In the genomic region with DNA sequence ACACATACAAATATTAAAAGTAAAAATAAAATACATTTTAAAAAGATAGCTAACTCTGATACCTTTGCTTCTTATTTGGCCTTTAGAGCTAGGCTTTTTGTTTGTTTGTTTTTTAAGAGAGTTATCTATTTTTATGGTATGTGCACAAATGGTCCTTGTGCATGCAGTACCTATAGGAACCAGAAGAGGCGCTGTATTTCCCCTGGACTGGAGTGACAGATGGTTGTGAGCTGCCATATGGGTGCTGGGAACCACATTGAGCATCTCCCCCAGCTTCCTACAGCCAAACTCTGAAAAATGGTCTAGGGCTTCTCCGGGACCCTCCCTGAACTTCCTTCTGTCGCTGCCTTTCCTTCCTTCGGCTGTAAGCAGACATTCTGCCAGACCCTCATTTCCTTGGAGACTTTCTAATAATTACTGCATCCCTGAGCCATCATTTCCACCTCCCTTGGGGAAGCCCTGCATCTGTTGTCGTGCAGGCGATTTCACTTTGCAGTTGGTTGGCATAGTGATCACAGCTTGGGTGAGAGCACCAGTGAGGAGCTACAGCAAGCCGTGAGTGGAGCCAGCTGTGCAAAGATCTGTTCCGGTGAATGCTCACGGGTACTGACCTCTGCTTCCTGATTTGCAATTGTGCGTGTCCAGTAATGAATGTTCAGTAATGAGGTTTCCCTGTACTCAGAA, we compare ENCODE assay signal across 9 mouse cellular contexts. TPM values are rescaled to one million over a fixed set of nuclear protein-coding genes. Genes with fewer than 3 reads are reported as not detected.
A peak's percentile ranks its signal among the peaks of the same experiment; 100 is the strongest.
DNase-seq lines count a peak whose midpoint lies in the region; ATAC-seq lines count a peak whose summit lies in the region.
"Had no signal": no experiment of that assay in that cellular context is flagged by ENCODE, and none has a peak within 500 bp of the region (broad histone marks: within the 10 kb centered on the region; RNA-seq: fewer than 3 reads in every experiment).

No protein-coding gene starts in this region.

- H3K4me3 ChIP-seq in neural tube, embryonic 13.5 days, result no peak overlapping the region
- no peak overlapping the region for H3K4me3 ChIP-seq in forebrain, embryonic 16.5 days (replicated peaks; ENCODE audit: low read length)

- H3K27me3 ChIP-seq in neural tube, embryonic 13.5 days, result no peaks in the 10 kb centered on the region
- H3K27me3 ChIP-seq in forebrain, embryonic 16.5 days (replicated peaks; ENCODE audit: control insufficient read depth, insufficient read depth, low read length), result no peaks in the 10 kb centered on the region

- no peak for DNase-seq in neural tube, embryonic 10.5 days (ENCODE audit: extremely low spot score, low spot score)
- DNase-seq in kidney, postnatal 10 days, result peak; percentile 47
- DNase-seq in lung, postnatal 36 days, result no peak
- DNase-seq: lung, postnatal 14 days; right cerebral cortex, adult 18-20 months had no signal

- H3K4me2 ChIP-seq in neural tube, embryonic 13.5 days, result no peak overlapping the region
- no peak overlapping the region for H3K4me2 ChIP-seq in forebrain, embryonic 16.5 days (ENCODE audit: low read length)

- 52% methylated on average over 10 of the region's 10 CpGs for whole genome bisulfite sequencing in neural tube, embryonic 13.5 days
- 60% methylated on average over 10 of the region's 10 CpGs for WGBS in forebrain, embryonic 16.5 days

- peaks cover 24% of the 10 kb centered on the region for H3K4me1 ChIP-seq in neural tube, embryonic 13.5 days (replicated peaks)
- peaks cover 22% of the 10 kb centered on the region for H3K4me1 ChIP-seq in forebrain, embryonic 16.5 days (replicated peaks; ENCODE audit: control insufficient read depth, insufficient read depth, low read length)

- no peaks in the 10 kb centered on the region for H3K36me3 ChIP-seq in neural tube, embryonic 13.5 days
- no peaks in the 10 kb centered on the region for H3K36me3 ChIP-seq in forebrain, embryonic 16.5 days (ENCODE audit: control insufficient read depth, insufficient read depth)

- peak overlapping the region; percentile 38 for H3K27ac ChIP-seq in neural tube, embryonic 13.5 days (replicated peaks)
- H3K27ac ChIP-seq in forebrain, embryonic 16.5 days (ENCODE audit: low read length), result peak overlapping the region; percentile 71

- no peak overlapping the region for H3K9ac ChIP-seq in neural tube, embryonic 13.5 days
- no peak overlapping the region for H3K9ac ChIP-seq in forebrain, embryonic 16.5 days (replicated peaks; ENCODE audit: low read depth, low read length)

- peaks cover 3% of the 10 kb centered on the region; the same call in 1 of the 2 replicates for H3K9me3 ChIP-seq in neural tube, embryonic 13.5 days
- H3K9me3 ChIP-seq in forebrain, embryonic 16.5 days (ENCODE audit: control insufficient read depth, low read length), result no peaks in the 10 kb centered on the region

- ATAC-seq in neural tube, embryonic 13.5 days (ENCODE audit: low read depth), result peak; percentile 70; the same call in 1 of the 2 replicates
- peak; percentile 60 for ATAC-seq in forebrain, embryonic 16.5 days
- ATAC-seq in megakaryocyte progenitor cell, adult 5-6 weeks (replicated peaks; ENCODE audit: poor library complexity), result no peak
- no peak for ATAC-seq in activated CD4-positive, CD25-positive, alpha-beta regulatory T cell, adult 4 months

RNA-seq across cellular contexts. Expression of gene Scn11a, which starts 27.2 kb away (rescaled TPM):
- 0.22 and 0.35 TPM in 2 replicates for polyA plus RNA-seq in neural tube, embryonic 13.5 days (2015; fragmentation: Nextera tagmentation; extraction: Ambion mirVana)
- 0.26 and 0.27 TPM in 2 replicates for polyA plus RNA-seq in forebrain, embryonic 16.5 days (2015; fragmentation: Nextera tagmentation; extraction: Ambion mirVana)
- total RNA-seq in megakaryocyte progenitor cell, adult 5-6 weeks (2015), result not detected in 2 replicates
- total RNA-seq in megakaryocyte progenitor cell, adult 5-6 weeks (2017), result not detected in 2 replicates
- under 1 TPM; 0.57 to 0.78 TPM for polyA plus RNA-seq in activated CD4-positive, CD25-positive, alpha-beta regulatory T cell, adult 4 months (2017; shearing (Covaris generic))

RNA-seq across cellular contexts. Expression of gene Wdr48, which starts 42.2 kb away (rescaled TPM):
- polyA plus RNA-seq in neural tube, embryonic 13.5 days (2015; fragmentation: Nextera tagmentation; extraction: Ambion mirVana), result 56.6 and 63.6 TPM in 2 replicates
- 85.2 and 89.8 TPM in 2 replicates for polyA plus RNA-seq in forebrain, embryonic 16.5 days (2015; fragmentation: Nextera tagmentation; extraction: Ambion mirVana)
- 57.6 and 75.4 TPM in 2 replicates for total RNA-seq in megakaryocyte progenitor cell, adult 5-6 weeks (2015)
- 49.1 and 58.6 TPM in 2 replicates for total RNA-seq in megakaryocyte progenitor cell, adult 5-6 weeks (2017)
- polyA plus RNA-seq in activated CD4-positive, CD25-positive, alpha-beta regulatory T cell, adult 4 months (2017; shearing (Covaris generic)), result 10 to 100 TPM; 34.4 to 34.5 TPM

Comparison
In these comparisons a context has a peak if more than half of its experiments do, and no peak if none do; other contexts are left out.
1. ATAC-seq: peak in neural tube, embryonic 13.5 days (single experiment) and forebrain, embryonic 16.5 days (single experiment); none in megakaryocyte progenitor cell, adult 5-6 weeks (single experiment) and activated CD4-positive, CD25-positive, alpha-beta regulatory T cell, adult 4 months (single experiment).